Mouse (Mus musculus): ENCODE data around the gene Cwc25. TPM values are rescaled to one million over a fixed set of nuclear protein-coding genes. Genes with fewer than 3 reads are reported as not detected.

Gene Cwc25
- polyA plus RNA-seq, 1 experiment from 2014 or later = 9.9 TPM

GRCm38 (mm10) chr11:97781832-97782563, 15.6 kb upstream of the Cwc25 start, which contains the start of gene Rpl23:
Rpl23 (minus strand) TSS chr11:97782437.
- peaks cover 33% of the 10 kb centered on the region for H3K36me3 ChIP-seq (ENCODE audit: control insufficient read depth, insufficient read depth, low read length)
- WGBS (ENCODE audit: insufficient replicate concordance) = under 1% methylated on average over 67 of the region's 67 CpGs
- H3K4me2 ChIP-seq = peak within 1 kb of the TSS; percentile 79
- peak within 1 kb of the TSS; percentile 91 for H3K27ac ChIP-seq (ENCODE audit: low read depth, low read length)
- no peaks in the 10 kb centered on the region for H3K27me3 ChIP-seq (ENCODE audit: control insufficient read depth, insufficient read depth, low read length)
- no peaks in the 10 kb centered on the region for H3K9me3 ChIP-seq (replicated peaks; ENCODE audit: control insufficient read depth, low read length)
- H3K4me1 ChIP-seq (ENCODE audit: control insufficient read depth, insufficient read depth, low read length) = peaks cover 7% of the 10 kb centered on the region
- H3K4me3 ChIP-seq (ENCODE audit: low read depth, low read length) = peak within 1 kb of the TSS; percentile 94
- peak; percentile 87 for ATAC-seq (replicated peaks; ENCODE audit: insufficient number of reproducible peaks, low FRiP score, low TSS enrichment)
- H3K9ac ChIP-seq (ENCODE audit: low read depth, low read length) = peak within 1 kb of the TSS; percentile 100

GRCm38 (mm10) chr11:97781478-97781831, 15.1 kb upstream of the Cwc25 start:
- H3K9me3 ChIP-seq (replicated peaks; ENCODE audit: control insufficient read depth, low read length) = no peaks in the 10 kb centered on the region
- peak overlapping the region; percentile 100 for H3K9ac ChIP-seq (ENCODE audit: low read depth, low read length)
- peaks cover 7% of the 10 kb centered on the region for H3K4me1 ChIP-seq (ENCODE audit: control insufficient read depth, insufficient read depth, low read length)
- H3K4me3 ChIP-seq (ENCODE audit: low read depth, low read length) = peak overlapping the region; percentile 94
- ATAC-seq (replicated peaks; ENCODE audit: insufficient number of reproducible peaks, low FRiP score, low TSS enrichment) = no peak
- peak overlapping the region; percentile 79 for H3K4me2 ChIP-seq
- under 1% methylated on average over 11 of the region's 11 CpGs for WGBS (ENCODE audit: insufficient replicate concordance)
- H3K27me3 ChIP-seq (ENCODE audit: control insufficient read depth, insufficient read depth, low read length) = no peaks in the 10 kb centered on the region
- peak overlapping the region; percentile 91 for H3K27ac ChIP-seq (ENCODE audit: low read depth, low read length)
- peaks cover 33% of the 10 kb centered on the region for H3K36me3 ChIP-seq (ENCODE audit: control insufficient read depth, insufficient read depth, low read length)

- H3K9ac ChIP-seq (ENCODE audit: low read depth, low read length) = peak overlapping the region; percentile 100; the same call in 1 of the 2 replicates
- H3K4me3 ChIP-seq (ENCODE audit: low read depth, low read length) = peak overlapping the region; percentile 94
- H3K27ac ChIP-seq (ENCODE audit: low read depth, low read length) = no peak overlapping the region
- H3K4me2 ChIP-seq = peak overlapping the region; percentile 79
- H3K9me3 ChIP-seq (replicated peaks; ENCODE audit: control insufficient read depth, low read length) = no peaks in the 10 kb centered on the region
- WGBS (ENCODE audit: insufficient replicate concordance) = 63% methylated on average over 2 of the region's 2 CpGs
- H3K36me3 ChIP-seq (ENCODE audit: control insufficient read depth, insufficient read depth, low read length) = peaks cover 33% of the 10 kb centered on the region
- H3K27me3 ChIP-seq (ENCODE audit: control insufficient read depth, insufficient read depth, low read length) = no peaks in the 10 kb centered on the region
- H3K4me1 ChIP-seq (ENCODE audit: control insufficient read depth, insufficient read depth, low read length) = peaks cover 7% of the 10 kb centered on the region
- no peak for ATAC-seq (replicated peaks; ENCODE audit: insufficient number of reproducible peaks, low FRiP score, low TSS enrichment)
Measured at GRCm38 (mm10) chr11:97779968-97780701, 13.8 kb upstream of the Cwc25 start.

DNA sequence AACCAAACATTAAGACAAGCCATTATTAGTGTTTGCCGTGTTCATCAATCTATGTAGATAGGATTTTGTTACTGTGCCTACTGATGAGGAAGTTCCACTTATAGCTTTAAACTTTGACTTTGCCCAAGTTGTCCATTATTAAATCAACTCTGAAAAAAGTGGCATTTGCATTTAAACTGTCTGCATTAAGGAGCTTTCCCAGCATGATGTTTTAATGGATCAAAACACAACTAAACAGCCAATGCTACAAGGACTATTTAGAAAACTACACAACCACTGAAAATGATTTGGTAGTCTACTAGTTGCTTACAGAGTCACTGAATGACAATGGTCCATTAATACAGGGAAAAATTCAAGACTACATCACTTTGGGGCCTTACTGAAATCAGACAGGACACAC, 12.6 kb upstream of the Cwc25 start:
- Histone ChIP-seq H3K27ac (ENCODE audit: low read depth, low read length) (no peak overlapping the region), H3K9me3 (replicated peaks; ENCODE audit: control insufficient read depth, low read length) (no peaks in the 10 kb centered on the region), H3K4me3 (ENCODE audit: low read depth, low read length) (no peak overlapping the region), H3K9ac (ENCODE audit: low read depth, low read length) (no peak overlapping the region), H3K36me3 (ENCODE audit: control insufficient read depth, insufficient read depth, low read length) (peaks cover 33% of the 10 kb centered on the region), H3K4me2 (no peak overlapping the region), H3K4me1 (ENCODE audit: control insufficient read depth, insufficient read depth, low read length) (peaks cover 7% of the 10 kb centered on the region), H3K27me3 (ENCODE audit: control insufficient read depth, insufficient read depth, low read length) (no peaks in the 10 kb centered on the region)
- ATAC-seq (replicated peaks; ENCODE audit: insufficient number of reproducible peaks, low FRiP score, low TSS enrichment) = no peak
- 98% methylated on average over 1 of the region's 1 CpGs for WGBS (ENCODE audit: insufficient replicate concordance)

GRCm38 (mm10) chr11:97777129-97777529, 10.8 kb upstream of the Cwc25 start:
- Histone ChIP-seq H3K4me1 (ENCODE audit: control insufficient read depth, insufficient read depth, low read length) (peaks cover 7% of the 10 kb centered on the region), H3K9me3 (replicated peaks; ENCODE audit: control insufficient read depth, low read length) (no peaks in the 10 kb centered on the region), H3K36me3 (ENCODE audit: control insufficient read depth, insufficient read depth, low read length) (peaks cover 33% of the 10 kb centered on the region), H3K27ac (ENCODE audit: low read depth, low read length) (no peak overlapping the region), H3K4me3 (ENCODE audit: low read depth, low read length) (no peak overlapping the region), H3K9ac (ENCODE audit: low read depth, low read length) (no peak overlapping the region), H3K4me2 (no peak overlapping the region), H3K27me3 (ENCODE audit: control insufficient read depth, insufficient read depth, low read length) (no peaks in the 10 kb centered on the region)
- WGBS (ENCODE audit: insufficient replicate concordance) = 50% methylated on average over 2 of the region's 2 CpGs
- no peak for ATAC-seq (replicated peaks; ENCODE audit: insufficient number of reproducible peaks, low FRiP score, low TSS enrichment)

GRCm38 (mm10) chr11:97776497-97777128, 10.3 kb upstream of the Cwc25 start:
- H3K36me3 ChIP-seq (ENCODE audit: control insufficient read depth, insufficient read depth, low read length) = peaks cover 33% of the 10 kb centered on the region
- no peaks in the 10 kb centered on the region for H3K9me3 ChIP-seq (replicated peaks; ENCODE audit: control insufficient read depth, low read length)
- no peak overlapping the region for H3K9ac ChIP-seq (ENCODE audit: low read depth, low read length)
- no peak overlapping the region for H3K27ac ChIP-seq (ENCODE audit: low read depth, low read length)
- 54% methylated on average over 5 of the region's 5 CpGs for WGBS (ENCODE audit: insufficient replicate concordance)
- ATAC-seq (replicated peaks; ENCODE audit: insufficient number of reproducible peaks, low FRiP score, low TSS enrichment) = no peak
- H3K4me3 ChIP-seq (ENCODE audit: low read depth, low read length) = no peak overlapping the region
- H3K27me3 ChIP-seq (ENCODE audit: control insufficient read depth, insufficient read depth, low read length) = no peaks in the 10 kb centered on the region
- H3K4me1 ChIP-seq (ENCODE audit: control insufficient read depth, insufficient read depth, low read length) = peaks cover 7% of the 10 kb centered on the region
- H3K4me2 ChIP-seq = no peak overlapping the region

DNA sequence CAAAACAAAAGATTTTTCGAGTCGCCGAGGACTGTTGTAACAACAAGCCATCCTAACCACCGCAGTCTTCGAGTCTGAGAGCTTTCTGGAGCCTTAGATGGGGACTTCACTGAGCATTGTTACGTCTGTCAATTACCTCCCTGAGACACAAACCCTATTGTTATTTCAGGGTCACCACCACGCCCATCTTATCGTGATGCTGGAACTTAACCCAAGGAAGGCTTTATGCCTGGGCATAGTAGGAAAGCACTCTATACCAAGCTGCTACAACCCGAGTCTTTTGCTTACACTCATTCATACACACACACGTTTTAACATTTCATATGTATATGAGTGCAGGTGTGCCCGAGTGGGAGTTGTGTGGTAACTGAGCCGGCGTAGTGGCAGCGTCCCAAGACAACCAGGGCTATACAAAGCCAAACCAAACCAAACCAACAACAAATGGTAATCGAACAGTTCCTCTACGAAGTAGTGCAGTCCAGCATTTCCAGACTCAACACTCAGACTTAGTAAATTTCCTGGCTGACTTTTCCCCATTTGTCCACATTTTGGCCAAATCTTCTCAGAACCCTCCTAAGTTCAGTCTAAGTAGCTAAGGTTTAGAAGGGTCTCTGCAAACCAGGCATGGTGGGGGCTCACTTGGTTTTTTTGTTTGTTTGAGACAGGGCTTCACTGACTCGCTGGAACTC, 9.6 kb upstream of the Cwc25 start, which contains the start of gene 1700001P01Rik:
Gene 1700001P01Rik (minus strand): TSS at position 111 of the 689 bp plus-strand sequence.
- Histone ChIP-seq H3K9me3 (replicated peaks; ENCODE audit: control insufficient read depth, low read length) (no peaks in the 10 kb centered on the region), H3K27ac (ENCODE audit: low read depth, low read length) (no peak within 1 kb of the TSS), H3K27me3 (ENCODE audit: control insufficient read depth, insufficient read depth, low read length) (no peaks in the 10 kb centered on the region), H3K4me1 (ENCODE audit: control insufficient read depth, insufficient read depth, low read length) (peaks cover 6% of the 10 kb centered on the region), H3K4me2 (no peak within 1 kb of the TSS), H3K4me3 (ENCODE audit: low read depth, low read length) (no peak within 1 kb of the TSS), H3K9ac (ENCODE audit: low read depth, low read length) (no peak within 1 kb of the TSS), H3K36me3 (ENCODE audit: control insufficient read depth, insufficient read depth, low read length) (peaks cover 33% of the 10 kb centered on the region)
- 50% methylated on average over 17 of the region's 17 CpGs for WGBS (ENCODE audit: insufficient replicate concordance)
- ATAC-seq (replicated peaks; ENCODE audit: insufficient number of reproducible peaks, low FRiP score, low TSS enrichment) = no peak

DNA sequence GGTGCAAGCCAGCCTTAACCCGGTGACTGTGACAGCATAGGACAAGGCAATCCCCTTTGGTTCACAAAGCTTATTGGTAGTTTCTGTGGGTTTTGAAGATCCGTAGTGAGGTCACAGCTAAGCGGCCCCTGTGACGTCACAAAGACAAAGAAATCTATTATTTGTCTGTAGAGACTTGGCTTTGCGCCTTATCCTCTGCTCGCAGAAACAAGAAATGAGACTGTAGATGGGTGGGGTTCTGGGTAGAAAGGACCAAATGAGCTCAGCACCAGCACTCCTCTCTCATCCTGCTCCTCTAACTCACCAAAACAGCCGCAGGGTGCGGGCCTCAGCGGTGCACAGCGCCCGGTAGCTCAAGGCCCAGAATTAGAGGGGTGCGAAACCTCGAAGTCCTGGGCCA, 8.8 kb upstream of the Cwc25 start:
- no peak overlapping the region for H3K27ac ChIP-seq (ENCODE audit: low read depth, low read length)
- H3K4me2 ChIP-seq = no peak overlapping the region
- no peak overlapping the region for H3K4me3 ChIP-seq (ENCODE audit: low read depth, low read length)
- no peak for ATAC-seq (replicated peaks; ENCODE audit: insufficient number of reproducible peaks, low FRiP score, low TSS enrichment)
- no peaks in the 10 kb centered on the region for H3K4me1 ChIP-seq (ENCODE audit: control insufficient read depth, insufficient read depth, low read length)
- no peaks in the 10 kb centered on the region for H3K9me3 ChIP-seq (replicated peaks; ENCODE audit: control insufficient read depth, low read length)
- no peaks in the 10 kb centered on the region for H3K27me3 ChIP-seq (ENCODE audit: control insufficient read depth, insufficient read depth, low read length)
- WGBS (ENCODE audit: insufficient replicate concordance) = 76% methylated on average over 13 of the region's 13 CpGs
- H3K9ac ChIP-seq (ENCODE audit: low read depth, low read length) = no peak overlapping the region
- H3K36me3 ChIP-seq (ENCODE audit: control insufficient read depth, insufficient read depth, low read length) = peaks cover 29% of the 10 kb centered on the region

All from heart, embryonic 11.5 days (tissue).